Comparison of ENCODE assay signal across 19 mouse cellular contexts in genomic region chr8:119552967-119553366, GRCm38 (mm10). TPM values are rescaled to one million over a fixed set of nuclear protein-coding genes. Genes with fewer than 3 reads are reported as not detected.
"Had no signal": no experiment of that assay in that cellular context is flagged by ENCODE, and none has a peak within 500 bp of the region (broad histone marks: within the 10 kb centered on the region; RNA-seq: fewer than 3 reads in every experiment).

No protein-coding gene starts in this region.

- H3K36me3 ChIP-seq: midbrain, embryonic 15.5 days; stomach, embryonic 15.5 days had no signal

- H3K4me3 ChIP-seq: layer of hippocampus, adult 2 months; limb, embryonic 13.5 days; midbrain, embryonic 15.5 days; neural tube, embryonic 12.5 days; stomach, embryonic 15.5 days had no signal

- ATAC-seq: midbrain, embryonic 15.5 days had no signal

- H3K27ac ChIP-seq: kidney, postnatal 0 days; layer of hippocampus, adult 2 months; limb, embryonic 13.5 days; midbrain, embryonic 15.5 days; neural tube, embryonic 12.5 days; stomach, embryonic 15.5 days had no signal

- H3K27me3 ChIP-seq: limb, embryonic 13.5 days; midbrain, embryonic 15.5 days; neural tube, embryonic 12.5 days; stomach, embryonic 15.5 days had no signal

- H3K9me3 ChIP-seq: limb, embryonic 13.5 days; midbrain, embryonic 15.5 days; neural tube, embryonic 12.5 days; stomach, embryonic 15.5 days had no signal

- DNase-seq: kidney, adult 11 months; kidney, adult 9 months; kidney, postnatal 36 days; lung, embryonic 14.5 days; lung, postnatal 10 days; lung, postnatal 4 days; retina, postnatal 1 day; thymus, adult 2 months; thymus, postnatal 25 days had no signal

- H3K4me2 ChIP-seq: limb, embryonic 13.5 days; lung, embryonic 14.5 days; midbrain, embryonic 11.5 days; midbrain, embryonic 15.5 days; neural tube, embryonic 12.5 days; stomach, embryonic 15.5 days had no signal

- H3K9ac ChIP-seq: limb, embryonic 13.5 days; lung, embryonic 14.5 days; midbrain, embryonic 15.5 days; neural tube, embryonic 12.5 days; stomach, embryonic 15.5 days had no signal

RNA-seq across cellular contexts. Expression of gene Dnaaf1, which starts 22.1 kb away (rescaled TPM):
- total RNA-seq: megakaryocyte, adult 5-6 weeks; monocyte, adult 5-6 weeks had no signal
- polyA plus RNA-seq: lung, embryonic 14.5 days; spleen, adult 2 months had no signal

RNA-seq across cellular contexts. Expression of gene Slc38a8, which starts 51.5 kb away (rescaled TPM):
- total RNA-seq: megakaryocyte, adult 5-6 weeks; monocyte, adult 5-6 weeks had no signal
- polyA plus RNA-seq: kidney, postnatal 0 days; lung, embryonic 14.5 days; midbrain, embryonic 11.5 days; midbrain, embryonic 15.5 days; neural tube, embryonic 12.5 days; stomach, embryonic 15.5 days had no signal
